Mouse (Mus musculus): ENCODE results near the gene Mrpl42. TPM values are rescaled to one million over a fixed set of nuclear protein-coding genes. Genes with fewer than 3 reads are reported as not detected.

Gene Mrpl42
- polyA plus RNA-seq, 1 experiment from 2014 or later, result 318 TPM

DNA sequence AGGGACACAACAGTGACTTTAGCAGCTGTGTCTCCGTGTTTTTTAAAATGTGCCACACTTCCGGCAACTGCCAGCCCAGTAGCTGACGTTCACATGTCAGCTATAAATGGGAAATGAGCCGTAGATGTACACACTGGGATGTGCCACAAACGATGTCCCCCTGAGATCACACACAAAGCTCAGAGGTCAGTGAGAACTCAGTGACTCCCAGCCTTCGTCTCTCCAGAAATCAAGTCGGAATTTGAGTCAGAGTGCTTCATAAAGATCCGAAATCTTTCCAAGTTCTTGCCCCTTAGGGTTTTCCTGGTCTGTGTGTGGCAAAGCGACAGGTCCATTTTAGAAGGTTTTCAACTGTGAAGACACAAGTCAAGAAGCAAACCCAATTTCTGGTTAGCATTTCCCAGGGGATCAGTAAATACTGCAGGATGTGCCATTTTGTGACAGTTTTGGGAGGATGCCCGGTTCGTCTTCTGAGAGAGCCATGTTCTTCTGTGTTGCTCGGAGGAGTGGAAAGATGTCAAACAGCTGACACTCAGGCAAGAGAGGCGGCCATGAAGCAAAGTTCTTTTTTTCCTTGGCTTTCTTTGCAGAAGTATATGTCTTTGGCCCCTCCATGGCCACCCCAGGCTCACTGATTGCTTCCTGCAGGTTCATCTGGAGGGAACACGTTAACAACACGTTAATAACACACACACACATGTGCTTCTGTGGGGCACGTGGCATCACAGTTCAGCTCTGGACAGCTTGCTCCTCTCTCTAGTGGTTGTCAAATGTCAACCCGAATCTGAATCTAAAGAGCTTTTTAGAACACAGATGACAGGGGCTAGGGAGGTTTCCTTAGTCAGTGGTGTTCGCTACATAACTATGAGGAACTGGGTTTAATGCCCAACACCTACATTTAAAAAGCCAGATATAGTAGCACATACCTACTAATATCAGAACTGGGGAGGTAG, 56.4 kb downstream of the Mrpl42 start:
- Histone ChIP-seq H3K4me1 (ENCODE audit: insufficient read depth, low read length) (no peaks in the 10 kb centered on the region), H3K36me3 (ENCODE audit: insufficient read depth, low read length) (no peaks in the 10 kb centered on the region), H3K4me2 (replicated peaks; ENCODE audit: low read depth, low read length) (no peak overlapping the region), H3K27me3 (ENCODE audit: insufficient read depth, low read length) (no peaks in the 10 kb centered on the region), H3K9me3 (ENCODE audit: low read length) (no peaks in the 10 kb centered on the region), H3K9ac (replicated peaks; ENCODE audit: low read length) (no peak overlapping the region), H3K4me3 (ENCODE audit: low read length) (no peak overlapping the region), H3K27ac (ENCODE audit: low read length) (no peak overlapping the region)
- WGBS, result 65% methylated on average over 18 of the region's 18 CpGs
- ATAC-seq (ENCODE audit: low FRiP score, low TSS enrichment), result no peak

GRCm38 (mm10) chr10:95442334-95442733, 59.4 kb downstream of the Mrpl42 start:
- H3K36me3 ChIP-seq (ENCODE audit: insufficient read depth, low read length), result no peaks in the 10 kb centered on the region
- H3K4me2 ChIP-seq (replicated peaks; ENCODE audit: low read depth, low read length), result no peak overlapping the region
- ATAC-seq (ENCODE audit: low FRiP score, low TSS enrichment), result no peak
- H3K27ac ChIP-seq (ENCODE audit: low read length), result no peak overlapping the region
- no peaks in the 10 kb centered on the region for H3K27me3 ChIP-seq (ENCODE audit: insufficient read depth, low read length)
- WGBS, result 71% methylated on average over 4 of the region's 4 CpGs
- H3K4me1 ChIP-seq (ENCODE audit: insufficient read depth, low read length), result no peaks in the 10 kb centered on the region
- H3K9me3 ChIP-seq (ENCODE audit: low read length), result no peaks in the 10 kb centered on the region
- H3K9ac ChIP-seq (replicated peaks; ENCODE audit: low read length), result no peak overlapping the region
- no peak overlapping the region for H3K4me3 ChIP-seq (ENCODE audit: low read length)

DNA sequence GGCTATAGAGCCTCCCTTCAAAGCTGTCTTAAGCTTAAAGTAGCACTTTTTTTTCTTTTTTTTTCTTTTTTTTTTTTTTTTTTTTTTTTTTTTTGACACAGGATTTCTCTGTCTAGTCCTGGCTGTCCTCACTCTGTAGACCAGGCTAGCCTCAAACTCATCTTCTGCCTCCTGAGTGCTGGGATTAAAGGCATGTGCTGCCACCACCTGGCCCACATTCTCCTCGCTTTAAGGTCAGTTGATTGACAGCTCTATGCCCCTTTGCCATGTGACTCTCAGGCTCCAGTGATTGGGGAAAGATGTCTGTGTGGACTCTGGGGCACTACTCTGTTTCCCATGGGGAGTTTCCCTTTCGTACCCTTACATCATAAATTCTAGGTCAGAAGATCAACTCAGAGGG, 61.2 kb downstream of the Mrpl42 start:
- no peak overlapping the region for H3K27ac ChIP-seq (ENCODE audit: low read length)
- H3K9me3 ChIP-seq (ENCODE audit: low read length), result no peaks in the 10 kb centered on the region
- no peak overlapping the region for H3K4me3 ChIP-seq (ENCODE audit: low read length)
- no peak overlapping the region for H3K4me2 ChIP-seq (replicated peaks; ENCODE audit: low read depth, low read length)
- ATAC-seq (ENCODE audit: low FRiP score, low TSS enrichment), result no peak
- H3K36me3 ChIP-seq (ENCODE audit: insufficient read depth, low read length), result no peaks in the 10 kb centered on the region
- no peaks in the 10 kb centered on the region for H3K27me3 ChIP-seq (ENCODE audit: insufficient read depth, low read length)
- 44% methylated on average over 2 of the region's 2 CpGs for WGBS
- H3K9ac ChIP-seq (replicated peaks; ENCODE audit: low read length), result no peak overlapping the region
- no peaks in the 10 kb centered on the region for H3K4me1 ChIP-seq (ENCODE audit: insufficient read depth, low read length)

DNA sequence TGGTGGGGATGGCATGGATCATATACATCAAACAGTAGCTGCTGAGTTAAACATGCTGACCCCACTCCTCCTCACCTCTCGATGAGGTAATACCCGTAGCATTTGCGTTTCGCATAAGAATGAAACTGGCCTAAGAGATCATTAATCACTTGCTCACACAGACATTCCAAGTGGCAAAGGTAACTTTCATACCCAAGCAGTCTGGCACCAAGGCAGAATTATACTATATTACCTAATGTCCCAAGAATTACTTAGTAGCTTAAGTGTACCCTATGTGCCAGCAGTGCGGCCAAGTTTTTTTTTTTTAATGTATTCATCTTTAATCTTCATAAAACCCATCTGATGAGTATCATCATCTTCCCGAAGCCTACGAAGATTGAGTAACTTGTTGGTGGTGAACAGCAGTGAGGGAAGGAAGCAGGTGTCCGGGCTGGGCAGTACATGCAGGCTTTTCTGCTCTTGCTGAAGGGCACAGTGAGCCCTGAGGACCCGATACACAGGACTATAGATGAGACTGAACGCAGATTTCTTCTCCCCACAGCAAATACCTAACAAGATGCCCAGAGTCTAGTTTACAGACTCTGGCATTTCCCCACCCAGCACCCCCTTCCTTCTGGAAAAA, 61.9 kb downstream of the Mrpl42 start:
- Histone ChIP-seq H3K4me3 (ENCODE audit: low read length) (no peak overlapping the region), H3K36me3 (ENCODE audit: insufficient read depth, low read length) (no peaks in the 10 kb centered on the region), H3K27me3 (ENCODE audit: insufficient read depth, low read length) (no peaks in the 10 kb centered on the region), H3K27ac (ENCODE audit: low read length) (no peak overlapping the region), H3K9ac (replicated peaks; ENCODE audit: low read length) (no peak overlapping the region), H3K4me1 (ENCODE audit: insufficient read depth, low read length) (no peaks in the 10 kb centered on the region), H3K4me2 (replicated peaks; ENCODE audit: low read depth, low read length) (no peak overlapping the region), H3K9me3 (ENCODE audit: low read length) (no peaks in the 10 kb centered on the region)
- WGBS, result 85% methylated on average over 10 of the region's 10 CpGs
- ATAC-seq (ENCODE audit: low FRiP score, low TSS enrichment), result no peak

GRCm38 (mm10) chr10:95438941-95439340, 62.8 kb downstream of the Mrpl42 start:
- ATAC-seq (ENCODE audit: low FRiP score, low TSS enrichment), result no peak
- no peak overlapping the region for H3K4me3 ChIP-seq (ENCODE audit: low read length)
- 45% methylated on average over 11 of the region's 11 CpGs for WGBS
- no peaks in the 10 kb centered on the region for H3K27me3 ChIP-seq (ENCODE audit: insufficient read depth, low read length)
- no peaks in the 10 kb centered on the region for H3K36me3 ChIP-seq (ENCODE audit: insufficient read depth, low read length)
- H3K9ac ChIP-seq (replicated peaks; ENCODE audit: low read length), result no peak overlapping the region
- H3K4me1 ChIP-seq (ENCODE audit: insufficient read depth, low read length), result no peaks in the 10 kb centered on the region
- no peak overlapping the region for H3K27ac ChIP-seq (ENCODE audit: low read length)
- no peaks in the 10 kb centered on the region for H3K9me3 ChIP-seq (ENCODE audit: low read length)
- no peak overlapping the region for H3K4me2 ChIP-seq (replicated peaks; ENCODE audit: low read depth, low read length)

Other genes with a start within 250 kb of the Mrpl42 start
- 9.2 and 10.4 TPM in 2 replicates for gene Cradd, start 177.8 kb downstream of the Mrpl42 start, polyA plus RNA-seq (2015; fragmentation: Nextera tagmentation; extraction: Ambion mirVana)
- 23.9 and 27.2 TPM in 2 replicates for gene Socs2, start 84.8 kb downstream of the Mrpl42 start, polyA plus RNA-seq (2015; fragmentation: Nextera tagmentation; extraction: Ambion mirVana)
- 338 and 353 TPM in 2 replicates for gene Ube2n, start 13.2 kb upstream of the Mrpl42 start, polyA plus RNA-seq (2015; fragmentation: Nextera tagmentation; extraction: Ambion mirVana)
- gene Nudt4, start 62.2 kb upstream of the Mrpl42 start, polyA plus RNA-seq (2015; fragmentation: Nextera tagmentation; extraction: Ambion mirVana), result 119 and 132 TPM in 2 replicates
- gene Anapc15-ps, start 171.5 kb upstream of the Mrpl42 start, polyA plus RNA-seq (2015; fragmentation: Nextera tagmentation; extraction: Ambion mirVana), result 1.8 TPM in 1 of 2 replicates, not detected in the other

Measured in kidney, embryonic 16.5 days (tissue).